Mouse (Mus musculus) 3134 (cell line): Measurements from ENCODE around the gene Gm37419.

ENCODE experiments used
- DNase-seq: peaks from one replicate; pipeline ENCODE4 v3.0.0-alpha.2; 2011; ENCODE audit warnings: low spot score; ENCODE audit not compliant: insufficient read length; ENCODE audit errors: extremely low read depth

The Gm37419 gene

DNA sequence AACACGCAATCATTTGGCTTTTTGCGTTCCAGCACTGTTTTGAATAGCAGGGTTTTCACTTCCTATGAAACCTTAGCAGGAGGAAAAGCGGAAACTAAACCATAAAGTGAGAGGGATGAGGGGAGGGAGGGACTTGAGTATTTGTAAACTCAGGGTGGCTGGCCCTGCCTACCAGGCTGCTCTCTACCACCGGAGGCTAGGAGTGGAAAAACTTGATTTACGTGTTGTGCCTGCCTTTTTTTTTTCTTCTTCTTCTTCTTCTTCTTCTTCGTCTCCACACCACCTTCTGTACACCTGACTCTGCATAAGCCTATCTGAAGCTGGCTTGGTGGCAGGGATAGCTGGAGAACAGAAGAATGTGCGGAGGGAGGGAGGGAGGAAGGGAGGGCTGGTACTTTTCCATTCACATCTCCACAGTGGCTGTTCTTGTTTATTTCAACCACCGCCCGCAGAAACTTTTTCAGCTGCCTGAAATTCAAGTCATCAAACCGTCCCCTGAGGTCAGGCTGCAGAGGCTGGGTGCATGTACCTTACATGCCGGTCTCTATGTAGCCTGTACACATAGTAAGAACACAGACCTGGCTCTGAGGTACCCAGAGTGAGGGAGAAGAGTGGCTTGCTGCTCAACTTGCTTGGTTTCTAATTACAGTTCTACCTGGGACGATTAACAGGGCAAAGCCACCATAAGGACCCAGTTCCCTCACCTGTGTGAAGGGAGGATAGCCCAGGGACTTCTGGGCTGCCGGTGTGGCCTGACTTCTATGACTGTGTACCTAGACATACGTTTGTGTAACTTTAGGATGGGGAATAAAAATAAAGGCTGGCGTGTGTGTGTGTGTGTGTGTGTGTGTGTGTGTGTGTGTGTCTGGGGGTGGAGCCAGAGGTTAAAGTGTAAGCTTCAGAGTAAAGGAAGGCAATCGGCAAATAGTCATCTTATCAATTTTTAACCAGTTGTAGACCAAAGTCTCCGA is 5.4 kb downstream of the Gm37419 start:
- no peak for DNase-seq

DNA sequence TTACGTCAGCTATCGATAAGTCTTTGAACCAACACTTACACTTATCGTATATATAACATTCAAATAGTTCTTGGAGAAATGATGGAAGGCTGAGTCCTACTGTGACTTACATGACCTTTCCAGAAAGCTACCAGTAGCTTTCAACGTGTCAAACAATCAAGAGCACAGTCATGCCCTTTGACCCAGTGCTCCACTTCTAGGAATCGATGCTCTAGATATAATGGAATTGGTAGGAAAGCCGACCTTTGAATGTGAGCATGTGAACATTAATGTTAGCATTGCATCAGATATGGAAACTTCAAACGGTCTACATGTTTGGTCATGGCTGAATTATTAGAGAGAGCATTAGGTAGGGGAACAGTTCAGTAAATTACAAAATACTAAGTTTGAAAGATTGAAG is 8.1 kb downstream of the Gm37419 start:
- DNase-seq = no peak

DNA sequence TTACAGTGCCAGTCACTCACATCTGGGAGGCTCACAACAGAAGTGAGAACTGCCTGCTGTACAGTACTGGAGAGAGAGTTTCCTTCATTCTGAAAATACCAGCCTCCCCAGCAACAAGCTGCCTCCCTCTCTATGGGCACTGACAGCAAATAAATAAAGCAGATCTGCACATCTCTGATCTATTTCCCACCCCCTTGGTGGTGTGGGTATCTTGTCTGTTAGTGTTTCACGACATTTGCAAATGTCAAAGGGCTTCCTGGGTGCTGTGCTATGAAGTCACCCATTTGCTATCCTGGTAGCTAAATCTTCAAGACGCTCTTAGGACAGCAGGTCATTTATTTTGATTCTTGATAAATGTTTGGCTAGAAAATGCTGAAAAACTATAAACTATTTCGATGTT is 8.9 kb downstream of the Gm37419 start:
- no peak for DNase-seq

DNA sequence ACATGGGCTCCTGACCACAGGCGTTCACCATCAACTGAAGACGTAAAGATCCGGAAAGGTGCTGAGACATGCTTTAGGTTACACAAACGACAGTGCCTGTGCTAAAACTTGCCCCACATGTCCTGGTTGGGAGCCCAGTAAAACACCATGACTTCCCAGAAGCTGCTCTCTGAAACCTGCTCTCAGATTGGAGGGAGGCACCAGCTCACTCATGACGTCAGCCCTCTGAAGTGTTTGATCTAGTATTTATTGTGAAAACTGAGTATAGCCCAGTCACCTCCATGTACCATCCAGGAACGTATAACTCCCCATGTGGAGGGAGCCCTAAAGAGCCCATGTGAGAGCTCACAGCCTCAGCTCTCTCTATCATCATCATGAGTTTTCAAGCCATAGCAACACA is 9.6 kb downstream of the Gm37419 start:
- no peak for DNase-seq

DNA sequence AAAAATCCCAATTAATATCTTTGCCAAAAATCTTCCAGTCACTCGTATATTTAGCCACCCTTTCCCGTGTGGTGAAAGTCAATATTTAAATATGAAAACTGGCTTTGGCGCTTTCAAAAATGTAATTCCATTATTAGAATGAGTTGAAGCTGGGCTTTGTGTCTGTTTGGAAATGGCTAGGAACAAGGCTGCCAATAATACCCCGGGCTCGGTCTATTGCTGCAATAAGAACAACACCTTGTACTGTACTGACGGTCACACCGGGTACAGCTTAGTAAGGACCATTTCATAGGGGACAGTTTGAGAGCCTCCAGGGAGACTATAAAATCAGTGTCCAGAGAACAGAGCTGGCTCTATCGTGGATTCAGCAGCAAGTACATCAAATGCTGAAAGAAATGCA is 17.6 kb downstream of the Gm37419 start:
- no peak for DNase-seq

DNA sequence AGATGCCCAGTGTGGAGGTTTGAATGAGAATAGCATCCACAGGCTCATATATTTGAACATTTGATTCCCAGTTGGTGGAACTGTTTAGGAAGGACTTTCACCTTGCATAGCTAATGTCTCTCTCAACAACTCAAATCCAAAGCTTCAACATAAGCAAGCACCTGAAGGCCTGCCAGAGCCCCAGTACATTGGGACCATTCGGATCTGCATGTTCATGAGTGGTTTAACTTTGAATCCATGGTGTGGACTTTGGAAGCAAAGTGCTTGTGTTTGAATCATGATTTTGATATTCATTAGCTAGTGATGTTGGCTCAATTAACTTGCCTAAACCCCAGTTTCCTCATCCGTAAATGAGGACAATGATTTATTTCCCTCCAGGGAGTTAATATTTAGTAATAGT is 21.6 kb downstream of the Gm37419 start:
- no peak for DNase-seq

DNA sequence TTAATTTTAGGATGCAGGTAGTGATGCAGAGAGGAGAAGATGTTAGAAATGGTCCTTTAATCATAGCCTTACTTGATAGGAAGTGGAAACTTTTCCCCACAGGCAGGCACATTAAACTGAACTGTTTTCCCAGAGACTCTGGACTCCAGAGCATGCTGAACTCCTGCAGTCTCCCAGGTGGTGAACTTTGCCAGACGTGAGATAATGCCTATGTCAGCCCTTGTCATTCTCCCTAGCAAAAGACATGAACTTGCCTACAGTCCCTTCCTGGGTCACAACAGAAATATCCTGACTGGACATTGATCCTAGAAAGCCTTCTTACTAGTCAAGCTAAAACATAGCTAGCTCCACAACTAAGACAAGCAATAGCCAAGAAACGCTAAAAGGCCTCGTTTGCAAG is 23.0 kb downstream of the Gm37419 start:
- no peak for DNase-seq

DNA sequence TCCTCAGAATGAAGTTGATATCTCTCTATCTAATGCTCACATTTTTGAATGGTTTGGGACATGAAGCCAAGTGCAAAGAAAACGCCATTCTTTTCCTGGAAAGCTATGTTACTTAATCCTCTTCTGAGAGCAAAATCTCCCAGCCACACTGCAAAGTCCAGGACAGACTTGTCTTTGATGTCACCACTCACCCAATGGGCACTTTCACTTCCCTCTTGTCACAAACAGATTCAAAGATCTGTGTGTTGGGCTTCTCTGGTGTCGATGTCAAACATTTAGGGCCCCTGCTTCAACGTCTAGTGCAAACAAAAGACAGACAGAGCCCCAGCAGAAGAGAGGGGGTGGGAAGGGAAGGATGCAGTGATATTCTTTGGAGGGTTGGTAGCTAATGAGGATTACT is 23.8 kb downstream of the Gm37419 start:
- no peak for DNase-seq

DNA sequence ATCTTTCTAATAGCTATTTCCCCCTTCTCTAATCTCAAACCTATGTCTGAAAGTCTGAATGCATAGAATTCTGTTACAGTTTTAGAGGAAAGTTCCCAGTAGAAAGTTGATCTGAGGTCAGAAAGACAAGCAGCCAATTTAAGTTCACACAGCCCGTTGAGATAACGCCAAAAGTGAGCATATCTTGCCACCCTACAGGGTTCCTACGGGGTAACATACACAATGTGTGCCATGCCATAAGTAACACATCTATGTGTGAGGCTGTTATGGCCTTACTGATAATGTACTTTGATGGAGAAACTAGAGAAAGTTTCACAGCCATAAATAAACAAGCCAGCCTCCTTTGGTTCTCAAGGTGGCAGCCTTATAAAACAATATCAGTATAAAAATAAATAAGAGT is 26.1 kb downstream of the Gm37419 start:
- no peak for DNase-seq

DNA sequence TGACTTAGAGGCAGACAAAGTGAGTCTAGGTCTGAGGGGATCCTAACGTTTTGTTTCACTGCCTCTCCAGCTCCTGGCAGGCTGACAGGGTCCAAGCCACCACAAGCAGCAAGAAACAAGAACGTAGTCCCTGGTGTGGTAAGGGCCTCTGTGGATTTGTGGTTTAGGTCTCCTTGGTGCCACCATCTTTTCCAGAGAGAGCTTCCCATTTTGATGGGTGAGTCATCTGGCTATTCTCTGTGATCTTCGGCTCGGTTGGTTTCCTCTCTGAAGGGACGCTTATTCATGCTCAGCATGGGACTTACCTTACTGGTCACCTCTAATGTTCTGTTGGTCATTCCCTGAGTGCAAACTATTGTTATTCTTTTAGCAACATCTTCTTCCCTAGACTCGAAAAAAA is 28.0 kb downstream of the Gm37419 start:
- peak; percentile 48 for DNase-seq

DNA sequence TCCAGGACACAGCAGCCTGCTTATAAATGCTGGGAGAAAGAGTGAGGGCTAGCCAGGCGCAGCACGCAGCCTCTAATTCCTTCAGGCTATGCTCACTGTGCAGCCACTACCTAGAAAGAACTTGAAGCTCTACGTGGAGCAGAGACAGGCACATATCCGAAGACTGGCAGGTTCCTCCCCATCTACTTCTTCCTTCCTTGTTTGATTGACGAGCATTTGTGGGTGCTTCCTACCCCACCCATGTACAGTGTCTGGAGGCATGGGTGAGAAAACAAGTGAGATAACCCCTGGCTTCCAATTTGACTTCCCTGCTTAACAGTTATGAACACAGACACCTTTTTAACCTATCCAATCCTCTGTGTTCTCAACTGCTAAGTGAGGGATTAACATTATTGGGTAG is 28.5 kb downstream of the Gm37419 start:
- no peak for DNase-seq

DNA sequence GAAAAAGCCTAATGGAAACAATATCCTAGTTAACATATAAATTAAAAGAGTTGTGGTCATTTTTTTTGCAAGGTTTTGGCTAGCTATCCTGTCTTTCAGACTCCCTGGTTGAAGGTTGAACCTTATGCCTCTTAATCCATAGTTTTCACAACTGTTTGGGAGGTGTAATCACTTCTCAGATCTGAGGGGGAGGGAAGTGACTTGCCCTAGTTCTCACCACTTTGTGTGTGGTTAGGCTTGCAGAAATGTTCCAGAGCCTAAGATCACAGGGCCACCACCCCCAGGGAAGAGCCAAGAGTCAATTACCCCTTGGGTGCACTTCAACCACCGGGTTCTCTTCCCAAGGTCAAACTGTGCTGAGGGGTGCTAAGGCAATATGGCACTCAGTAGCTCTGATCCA is 33.4 kb downstream of the Gm37419 start:
- no peak for DNase-seq

DNA sequence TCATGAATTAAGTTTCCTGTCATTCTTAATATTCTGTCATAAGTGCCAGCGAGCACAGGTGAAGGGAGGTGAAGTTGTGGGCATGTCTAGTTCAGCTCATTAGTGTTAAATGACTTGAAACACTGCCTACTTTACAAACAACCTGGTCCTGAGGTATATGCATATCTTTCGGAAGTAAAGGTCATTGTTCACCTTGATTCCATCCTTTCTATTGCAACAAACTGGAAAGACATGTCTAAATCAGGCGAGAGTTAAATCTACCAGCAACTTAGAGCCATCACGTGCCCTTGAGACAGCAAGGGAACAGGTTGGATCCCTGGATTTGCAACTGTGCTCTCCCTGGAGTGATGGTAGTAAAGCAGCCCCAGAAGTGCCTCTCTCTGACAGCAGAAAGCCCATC is 34.3 kb downstream of the Gm37419 start:
- no peak for DNase-seq

DNA sequence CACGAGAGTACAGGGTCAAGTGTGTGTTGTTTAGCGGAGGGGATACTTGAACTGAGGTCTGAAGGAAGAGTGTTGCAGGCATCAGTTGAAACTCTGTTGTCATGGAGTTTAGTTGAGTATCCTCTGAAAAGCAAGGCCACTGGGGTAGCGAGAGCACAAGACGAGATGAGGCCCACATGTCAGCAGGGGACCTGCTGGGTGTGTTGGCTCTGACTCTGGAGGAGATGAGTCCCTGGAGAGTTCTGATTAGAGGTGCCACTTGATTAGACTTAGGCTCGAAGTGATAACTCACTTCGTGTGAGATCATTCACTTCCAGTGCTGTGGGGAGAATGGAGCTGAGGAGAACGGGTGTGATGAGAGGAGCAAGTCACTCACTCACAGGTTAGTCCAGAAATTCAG is 37.2 kb downstream of the Gm37419 start:
- DNase-seq = no peak

DNA sequence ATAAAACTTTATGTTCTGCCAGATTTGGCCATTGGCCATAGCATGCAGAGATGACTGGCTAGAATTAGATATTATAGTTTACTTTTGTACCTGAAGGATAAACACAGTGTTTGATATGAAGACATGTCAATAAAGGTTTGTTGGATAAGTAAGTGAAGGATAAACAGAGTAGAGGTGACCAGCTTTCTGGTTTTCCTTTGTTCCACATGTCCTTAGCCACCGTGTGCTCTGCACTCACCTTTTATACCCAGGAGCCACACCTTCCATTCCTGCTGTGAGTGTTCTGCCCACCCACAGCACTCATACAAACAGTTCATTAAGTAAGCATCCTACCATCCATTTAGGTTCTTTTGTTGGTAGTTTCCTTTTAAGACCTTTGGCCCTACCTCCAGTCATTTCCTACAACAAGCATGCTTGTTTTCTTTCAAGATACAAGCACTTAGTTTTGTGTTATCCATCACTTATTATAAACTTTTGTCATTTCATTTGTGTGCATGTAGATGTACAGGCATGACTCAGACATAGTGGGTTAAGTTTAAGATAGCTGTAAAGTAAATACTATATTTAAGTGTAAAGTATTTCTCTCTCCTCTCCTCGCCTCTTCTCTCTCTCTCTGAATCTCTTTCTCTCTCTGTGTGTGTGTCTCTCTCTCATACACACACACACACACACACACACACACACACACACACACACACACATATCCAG is 41.8 kb downstream of the Gm37419 start:
- no peak for DNase-seq

DNA sequence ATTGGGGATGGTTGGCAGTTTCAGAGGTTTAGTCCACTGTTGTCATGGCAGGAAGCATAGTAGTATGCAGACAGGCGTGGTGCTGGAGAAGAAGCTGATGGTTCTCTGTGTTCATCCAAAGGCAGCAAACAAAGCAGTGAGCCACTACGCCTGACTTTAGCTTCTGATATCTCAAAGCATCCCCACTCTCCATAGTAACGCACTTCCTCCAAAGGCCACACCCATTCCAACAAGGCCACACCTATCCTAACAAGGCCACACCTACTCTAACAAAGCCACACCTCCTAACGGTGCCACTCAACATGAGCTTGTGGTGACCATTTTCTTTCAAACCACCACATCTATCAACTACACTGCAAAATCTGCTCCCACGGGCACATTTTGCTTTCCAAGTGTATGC is 45.0 kb downstream of the Gm37419 start:
- DNase-seq = no peak

DNA sequence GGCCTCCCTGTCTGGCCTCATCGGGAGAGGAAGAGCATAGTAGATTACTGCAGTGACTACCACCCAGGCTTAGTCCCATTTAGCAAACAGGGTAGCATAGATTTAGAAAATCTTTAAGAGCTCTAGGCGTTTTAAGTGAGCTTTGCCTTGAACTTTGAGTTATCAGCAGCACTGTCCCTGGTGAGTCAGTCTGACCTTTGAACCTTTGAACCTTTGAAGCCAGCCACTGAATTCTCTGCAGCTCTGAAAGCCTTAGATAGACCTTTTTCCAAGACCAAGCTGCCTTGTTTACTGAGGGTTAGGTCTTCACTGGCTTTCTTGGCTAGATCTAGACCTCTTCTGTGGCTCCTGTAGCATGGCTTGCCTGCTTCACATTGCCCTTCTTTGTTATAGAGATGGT is 46.2 kb downstream of the Gm37419 start:
- no peak for DNase-seq

DNA sequence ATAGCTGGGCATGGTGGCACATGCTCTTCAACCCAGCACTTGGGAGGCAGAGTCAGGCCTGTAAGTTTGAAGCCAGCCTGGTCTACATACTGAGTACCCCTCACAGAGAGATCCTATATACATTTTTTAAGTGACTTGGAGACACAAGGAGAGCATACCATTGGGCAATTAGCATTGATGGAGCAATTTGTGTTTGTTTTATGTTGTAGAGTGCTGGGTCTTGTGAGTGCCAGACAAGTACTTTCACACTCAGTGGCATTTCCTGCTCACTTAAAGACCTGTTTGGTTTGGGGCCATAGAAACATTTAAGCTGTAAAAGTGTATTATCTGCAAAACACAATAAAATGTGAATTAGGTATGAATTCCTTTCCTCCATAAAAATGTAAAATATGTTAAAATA is 47.5 kb downstream of the Gm37419 start:
- DNase-seq = no peak

DNA sequence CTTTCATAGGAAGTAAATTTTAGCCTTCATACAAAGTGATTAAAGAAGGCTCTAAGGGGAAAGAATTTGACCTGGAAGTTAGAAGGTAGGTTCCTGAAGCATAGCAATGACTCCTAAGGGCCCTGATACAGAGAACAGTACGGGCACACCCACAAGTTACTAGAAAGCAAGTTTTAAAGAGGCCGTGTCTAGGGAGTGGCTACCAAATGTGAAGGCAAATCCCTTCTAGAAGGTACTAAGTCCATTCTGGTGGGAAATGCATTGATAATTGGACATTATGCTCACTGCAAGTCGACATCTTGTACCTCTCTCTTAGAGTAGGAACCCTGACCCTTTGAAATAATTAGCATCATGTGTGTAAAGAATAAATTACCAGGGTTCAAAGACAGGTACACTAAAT is 48.1 kb downstream of the Gm37419 start:
- DNase-seq = no peak
